In the genomic region with DNA sequence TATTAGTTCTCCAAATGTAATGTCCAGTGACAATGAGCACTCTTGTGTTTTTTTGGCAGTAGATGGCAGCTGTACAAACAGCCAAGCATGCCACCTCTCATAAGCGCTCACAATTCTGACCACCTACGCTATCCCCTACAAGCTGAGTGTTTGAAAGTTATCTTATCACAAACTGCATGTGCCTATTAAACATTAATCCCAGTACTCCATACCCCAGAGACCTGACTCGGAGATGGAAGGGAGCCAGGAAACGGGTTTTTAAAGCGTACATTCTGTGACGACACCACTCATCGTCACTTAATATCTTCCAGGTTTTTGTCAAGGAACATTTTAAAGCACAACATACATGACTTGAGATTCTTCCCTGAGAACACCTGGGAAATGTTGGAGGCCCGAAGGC, we compare ENCODE assay signal across 28 mouse cellular contexts.
DNase-seq lines count a peak whose midpoint lies in the region; ATAC-seq and TF ChIP-seq lines count a peak whose summit lies in the region.
"Had no signal": no experiment of that assay in that cellular context is flagged by ENCODE, and none has a peak within 500 bp of the region (broad histone marks: within the 10 kb centered on the region; RNA-seq: fewer than 3 reads in every experiment).

No protein-coding gene starts in this region.

- no peaks in the 10 kb centered on the region for H3K9me3 ChIP-seq in intestine, embryonic 15.5 days
- no peaks in the 10 kb centered on the region for H3K9me3 ChIP-seq in intestine, postnatal 0 days (ENCODE audit: control insufficient read depth)
- H3K9me3 ChIP-seq in stomach, embryonic 16.5 days (replicated peaks; ENCODE audit: control insufficient read depth, low read length), result no peaks in the 10 kb centered on the region
- no peaks in the 10 kb centered on the region for H3K9me3 ChIP-seq in hindbrain, embryonic 11.5 days (ENCODE audit: control insufficient read depth, low read length)
- H3K9me3 ChIP-seq: forebrain, embryonic 13.5 days; heart, embryonic 12.5 days; hindbrain, embryonic 12.5 days; kidney, embryonic 15.5 days; limb, embryonic 12.5 days; liver, embryonic 13.5 days had no signal

- 61% methylated on average over 8 of the region's 8 CpGs for WGBS in intestine, embryonic 15.5 days
- 44% methylated on average over 8 of the region's 8 CpGs for WGBS in intestine, postnatal 0 days
- WGBS in stomach, embryonic 16.5 days, result 61% methylated on average over 8 of the region's 8 CpGs
- WGBS in hindbrain, embryonic 11.5 days, result 92% methylated on average over 8 of the region's 8 CpGs

- peak; percentile 54 for DNase-seq in heart, adult 11 months
- DNase-seq in heart, postnatal 25 days (ENCODE audit: low spot score), result no peak
- DNase-seq in hindbrain, embryonic 11.5 days (ENCODE audit: low spot score), result no peak
- DNase-seq: adrenal gland, adult 8-10 months; cerebellum, adult 8-10 months; cerebellum, postnatal 25 days; gastrocnemius, postnatal 14 days; heart, adult 18-20 months; kidney, adult 11 months; kidney, postnatal 25 days; liver, embryonic 13.5 days; lung, postnatal 4 days; midbrain, embryonic 14.5 days; thymus, postnatal 14 days had no signal

- no peak overlapping the region for H3K9ac ChIP-seq in intestine, embryonic 15.5 days
- H3K9ac ChIP-seq in intestine, postnatal 0 days (ENCODE audit: low read depth, low read length), result no peak overlapping the region
- H3K9ac ChIP-seq in stomach, embryonic 16.5 days (ENCODE audit: low read length), result no peak overlapping the region
- H3K9ac ChIP-seq in hindbrain, embryonic 11.5 days (ENCODE audit: low read depth, low read length), result no peak overlapping the region
- H3K9ac ChIP-seq: forebrain, embryonic 13.5 days; heart, embryonic 12.5 days; hindbrain, embryonic 12.5 days; kidney, embryonic 15.5 days; limb, embryonic 12.5 days; liver, embryonic 13.5 days had no signal

- no peaks in the 10 kb centered on the region for H3K27me3 ChIP-seq in intestine, embryonic 15.5 days (replicated peaks)
- no peaks in the 10 kb centered on the region for H3K27me3 ChIP-seq in intestine, postnatal 0 days (replicated peaks; ENCODE audit: control insufficient read depth, insufficient read depth, low read length)
- H3K27me3 ChIP-seq in stomach, embryonic 16.5 days (ENCODE audit: control insufficient read depth, insufficient read depth, low read length), result no peaks in the 10 kb centered on the region
- no peaks in the 10 kb centered on the region for H3K27me3 ChIP-seq in hindbrain, embryonic 11.5 days (ENCODE audit: control insufficient read depth, insufficient read depth, low read length)
- H3K27me3 ChIP-seq: CH12.LX; forebrain, embryonic 13.5 days; heart, embryonic 12.5 days; hindbrain, embryonic 12.5 days; kidney, embryonic 15.5 days; limb, embryonic 12.5 days; liver, embryonic 13.5 days had no signal

- no peak overlapping the region for H3K27ac ChIP-seq in intestine, embryonic 15.5 days
- no peak overlapping the region for H3K27ac ChIP-seq in intestine, postnatal 0 days (ENCODE audit: low read depth, low read length)
- no peak overlapping the region for H3K27ac ChIP-seq in stomach, embryonic 16.5 days (ENCODE audit: low read length)
- no peak overlapping the region for H3K27ac ChIP-seq in hindbrain, embryonic 11.5 days (ENCODE audit: low read depth, low read length)
- H3K27ac ChIP-seq: forebrain, embryonic 13.5 days; hindbrain, embryonic 12.5 days; hindbrain, postnatal 0 days; kidney, embryonic 15.5 days; left cerebral cortex, adult 2 months; limb, embryonic 12.5 days; liver, embryonic 13.5 days had no signal

- ATAC-seq in intestine, embryonic 15.5 days, result peak; percentile 77
- no peak for ATAC-seq in intestine, postnatal 0 days
- 0 out of 2 replicates have a peak, but pooled peaks have one; percentile 22 for ATAC-seq in common myeloid progenitor, adult 5-6 weeks (replicated peaks; ENCODE audit: low read depth, poor library complexity, severe bottlenecking)
- ATAC-seq in stomach, embryonic 16.5 days (ENCODE audit: insufficient read depth, low FRiP score), result peak; percentile 56; the same call in 1 of the 2 replicates
- ATAC-seq in hindbrain, embryonic 11.5 days (ENCODE audit: low FRiP score), result no peak
- ATAC-seq: activated CD4-positive, CD25-positive, alpha-beta regulatory T cell, adult 4 months; forebrain, embryonic 13.5 days; hindbrain, postnatal 0 days; lung, postnatal 0 days had no signal

- no peak for TF ChIP-seq CTCF in intestine, postnatal 0 days (IDR thresholded peaks at IDR 0.05; ENCODE audit: low read depth)

- no peaks in the 10 kb centered on the region for H3K4me1 ChIP-seq in intestine, embryonic 15.5 days (replicated peaks)
- no peaks in the 10 kb centered on the region for H3K4me1 ChIP-seq in intestine, postnatal 0 days (replicated peaks; ENCODE audit: control insufficient read depth, insufficient read depth, low read length)
- H3K4me1 ChIP-seq in stomach, embryonic 16.5 days (ENCODE audit: control insufficient read depth, insufficient read depth, low read length), result no peaks in the 10 kb centered on the region
- no peaks in the 10 kb centered on the region for H3K4me1 ChIP-seq in hindbrain, embryonic 11.5 days (replicated peaks; ENCODE audit: control insufficient read depth, insufficient read depth, low read length)
- H3K4me1 ChIP-seq: forebrain, embryonic 13.5 days; hindbrain, embryonic 12.5 days; kidney, embryonic 15.5 days; limb, embryonic 12.5 days; liver, embryonic 13.5 days had no signal

- H3K36me3 ChIP-seq in intestine, embryonic 15.5 days, result no peaks in the 10 kb centered on the region
- no peaks in the 10 kb centered on the region for H3K36me3 ChIP-seq in intestine, postnatal 0 days (ENCODE audit: control insufficient read depth, insufficient read depth)
- H3K36me3 ChIP-seq in stomach, embryonic 16.5 days (ENCODE audit: control insufficient read depth, insufficient read depth, low read length), result no peaks in the 10 kb centered on the region
- no peaks in the 10 kb centered on the region for H3K36me3 ChIP-seq in hindbrain, embryonic 11.5 days (ENCODE audit: control insufficient read depth, insufficient read depth, low read length)
- H3K36me3 ChIP-seq: heart, embryonic 12.5 days; hindbrain, embryonic 12.5 days; kidney, embryonic 15.5 days; limb, embryonic 12.5 days; liver, embryonic 13.5 days had no signal

- no peak overlapping the region for H3K4me3 ChIP-seq in intestine, embryonic 15.5 days (replicated peaks)
- no peak overlapping the region for H3K4me3 ChIP-seq in intestine, postnatal 0 days (ENCODE audit: low read depth, low read length)
- H3K4me3 ChIP-seq in stomach, embryonic 16.5 days (replicated peaks; ENCODE audit: low read length), result no peak overlapping the region
- H3K4me3 ChIP-seq in hindbrain, embryonic 11.5 days (ENCODE audit: low read depth, low read length), result no peak overlapping the region
- H3K4me3 ChIP-seq: forebrain, embryonic 13.5 days; heart, embryonic 12.5 days; hindbrain, embryonic 12.5 days; kidney, embryonic 15.5 days; left cerebral cortex, adult 2 months; limb, embryonic 12.5 days; liver, embryonic 13.5 days had no signal

- intact Hi-C loops in heart, postnatal 25 days (cut with DNase I), result no loop called here

- no peak overlapping the region for H3K4me2 ChIP-seq in intestine, embryonic 15.5 days (replicated peaks)
- H3K4me2 ChIP-seq in intestine, postnatal 0 days (replicated peaks; ENCODE audit: low read depth), result no peak overlapping the region
- no peak overlapping the region for H3K4me2 ChIP-seq in stomach, embryonic 16.5 days (ENCODE audit: low read depth, low read length)
- no peak overlapping the region for H3K4me2 ChIP-seq in hindbrain, embryonic 11.5 days (replicated peaks; ENCODE audit: low read depth, low read length)
- H3K4me2 ChIP-seq: forebrain, embryonic 13.5 days; heart, embryonic 12.5 days; hindbrain, embryonic 12.5 days; kidney, embryonic 15.5 days; limb, embryonic 12.5 days; liver, embryonic 13.5 days had no signal

Comparison
In these comparisons a context has a peak if more than half of its experiments do, and no peak if none do; other contexts are left out.
1. ATAC-seq: peak in intestine, embryonic 15.5 days (single experiment), common myeloid progenitor, adult 5-6 weeks (single experiment) and stomach, embryonic 16.5 days (single experiment); none in intestine, postnatal 0 days (single experiment) and hindbrain, embryonic 11.5 days (single experiment).